Mouse (Mus musculus): ENCODE data around the gene Rnf223. TPM values are rescaled to one million over a fixed set of nuclear protein-coding genes. Genes with fewer than 3 reads are reported as not detected.

The Rnf223 gene
- polyA plus RNA-seq (2014; fragmentation: Nextera tagmentation; extraction: Ambion mirVana): 0.54 and 0.75 TPM in 2 replicates

DNA sequence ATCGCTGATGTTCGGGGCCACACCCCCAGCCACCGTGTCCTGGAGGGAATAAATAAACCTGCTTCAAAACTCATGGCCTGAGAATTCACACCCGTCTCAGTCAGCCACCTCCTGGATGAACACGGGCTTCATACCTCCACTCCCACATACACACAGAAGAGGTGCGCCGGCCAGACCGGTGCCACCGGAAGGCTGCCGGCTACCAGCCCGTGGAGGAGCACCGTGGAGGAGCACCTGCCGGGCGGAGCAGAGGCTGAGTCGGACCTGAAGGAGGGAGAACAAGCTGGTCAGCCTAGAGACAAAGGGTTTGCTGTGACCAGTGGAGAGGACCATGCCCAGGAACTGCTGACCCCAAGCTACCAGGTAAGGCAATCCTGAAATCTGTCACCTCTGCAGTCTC is at the start of gene Rnf223:
Gene Rnf223, plus strand, starts transcription at position 78 of the 400 bp plus-strand sequence.
- Histone ChIP-seq H3K36me3 (ENCODE audit: control insufficient read depth, insufficient read depth, low read length) (peaks cover 3% of the 10 kb centered on the region; the same call in 1 of the 2 replicates), H3K4me2 (no peak within 1 kb of the TSS), H3K4me3 (ENCODE audit: low read depth, low read length) (no peak within 1 kb of the TSS), H3K27ac (ENCODE audit: low read depth, low read length) (no peak within 1 kb of the TSS), H3K27me3 (ENCODE audit: control insufficient read depth, insufficient read depth, low read length) (no peaks in the 10 kb centered on the region), H3K9me3 (ENCODE audit: control insufficient read depth, low read length) (no peaks in the 10 kb centered on the region), H3K4me1 (ENCODE audit: control insufficient read depth, insufficient read depth, low read length) (no peaks in the 10 kb centered on the region), H3K9ac (ENCODE audit: low read length) (no peak within 1 kb of the TSS)
- no peak for DNase-seq (ENCODE audit: low spot score, missing footprints)
- 89% methylated on average over 15 of the region's 15 CpGs for WGBS
- ATAC-seq (ENCODE audit: low FRiP score): no peak

DNA sequence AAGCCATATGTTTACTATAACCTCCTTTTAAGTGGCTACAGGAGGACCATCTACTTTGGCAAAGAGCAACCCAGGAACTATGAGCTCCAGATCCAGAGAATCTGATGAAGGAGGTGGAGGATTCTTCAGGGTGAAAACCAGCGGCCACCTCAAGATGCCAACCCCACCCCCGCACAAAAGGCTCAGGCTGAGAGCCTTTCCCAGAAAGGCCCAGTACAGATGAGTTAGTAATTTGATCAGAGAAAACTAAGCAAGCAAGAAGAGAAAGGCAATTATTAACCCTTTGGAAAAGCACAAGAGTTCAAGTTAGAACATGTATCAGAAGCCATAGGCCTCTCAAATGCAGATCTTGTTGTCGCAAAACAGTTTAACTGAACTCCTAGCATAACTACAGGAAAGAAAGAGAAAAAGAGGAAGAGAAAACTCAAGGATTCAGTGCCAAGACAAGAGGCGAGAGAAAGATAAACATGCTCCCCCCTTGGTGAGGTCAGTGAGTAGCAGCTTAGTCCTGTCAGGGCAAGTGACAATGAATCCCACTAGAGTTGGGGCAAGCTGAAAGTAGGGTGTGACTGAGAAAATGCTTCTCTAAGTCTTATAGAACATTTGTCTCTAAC is 47.6 kb upstream of the Rnf223 start:
- Histone ChIP-seq H3K9ac (ENCODE audit: low read length) (no peak overlapping the region), H3K36me3 (ENCODE audit: control insufficient read depth, insufficient read depth, low read length) (no peaks in the 10 kb centered on the region), H3K4me2 (no peak overlapping the region), H3K9me3 (ENCODE audit: control insufficient read depth, low read length) (no peaks in the 10 kb centered on the region), H3K4me1 (ENCODE audit: control insufficient read depth, insufficient read depth, low read length) (peaks cover 3% of the 10 kb centered on the region), H3K4me3 (ENCODE audit: low read depth, low read length) (no peak overlapping the region), H3K27me3 (ENCODE audit: control insufficient read depth, insufficient read depth, low read length) (peaks cover 6% of the 10 kb centered on the region), H3K27ac (ENCODE audit: low read depth, low read length) (no peak overlapping the region)
- ATAC-seq (ENCODE audit: low FRiP score) (no peak), DNase-seq (ENCODE audit: low spot score, missing footprints) (peak; percentile 39)
- 67% methylated on average over 4 of the region's 4 CpGs for WGBS

DNA sequence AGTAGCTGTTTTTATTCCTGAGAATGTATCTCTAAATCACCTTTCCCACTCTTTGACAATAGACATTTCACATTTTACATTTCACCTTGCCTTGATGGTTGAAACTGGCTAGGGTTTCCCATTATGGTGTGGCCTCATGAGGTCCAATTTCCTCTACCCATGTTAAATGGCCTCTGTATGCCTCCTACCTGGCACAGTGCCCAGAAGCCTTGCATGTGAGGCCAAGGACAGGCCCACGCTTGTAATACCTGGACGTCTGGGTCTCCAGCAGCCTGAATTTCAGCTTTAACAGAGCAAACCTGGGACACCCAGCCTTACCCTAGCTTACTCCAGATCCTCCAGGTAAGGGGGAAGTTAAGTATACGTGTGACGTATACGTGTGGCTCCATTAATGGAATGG is 47.0 kb upstream of the Rnf223 start:
- Histone ChIP-seq H3K27ac (ENCODE audit: low read depth, low read length) (no peak overlapping the region), H3K27me3 (ENCODE audit: control insufficient read depth, insufficient read depth, low read length) (no peaks in the 10 kb centered on the region; the same call in 1 of the 2 replicates), H3K4me2 (no peak overlapping the region), H3K36me3 (ENCODE audit: control insufficient read depth, insufficient read depth, low read length) (no peaks in the 10 kb centered on the region), H3K4me3 (ENCODE audit: low read depth, low read length) (no peak overlapping the region), H3K9ac (ENCODE audit: low read length) (no peak overlapping the region), H3K4me1 (ENCODE audit: control insufficient read depth, insufficient read depth, low read length) (no peaks in the 10 kb centered on the region), H3K9me3 (ENCODE audit: control insufficient read depth, low read length) (no peaks in the 10 kb centered on the region)
- ATAC-seq (ENCODE audit: low FRiP score) (no peak), DNase-seq (ENCODE audit: low spot score, missing footprints) (no peak)
- 88% methylated on average over 5 of the region's 5 CpGs for WGBS

DNA sequence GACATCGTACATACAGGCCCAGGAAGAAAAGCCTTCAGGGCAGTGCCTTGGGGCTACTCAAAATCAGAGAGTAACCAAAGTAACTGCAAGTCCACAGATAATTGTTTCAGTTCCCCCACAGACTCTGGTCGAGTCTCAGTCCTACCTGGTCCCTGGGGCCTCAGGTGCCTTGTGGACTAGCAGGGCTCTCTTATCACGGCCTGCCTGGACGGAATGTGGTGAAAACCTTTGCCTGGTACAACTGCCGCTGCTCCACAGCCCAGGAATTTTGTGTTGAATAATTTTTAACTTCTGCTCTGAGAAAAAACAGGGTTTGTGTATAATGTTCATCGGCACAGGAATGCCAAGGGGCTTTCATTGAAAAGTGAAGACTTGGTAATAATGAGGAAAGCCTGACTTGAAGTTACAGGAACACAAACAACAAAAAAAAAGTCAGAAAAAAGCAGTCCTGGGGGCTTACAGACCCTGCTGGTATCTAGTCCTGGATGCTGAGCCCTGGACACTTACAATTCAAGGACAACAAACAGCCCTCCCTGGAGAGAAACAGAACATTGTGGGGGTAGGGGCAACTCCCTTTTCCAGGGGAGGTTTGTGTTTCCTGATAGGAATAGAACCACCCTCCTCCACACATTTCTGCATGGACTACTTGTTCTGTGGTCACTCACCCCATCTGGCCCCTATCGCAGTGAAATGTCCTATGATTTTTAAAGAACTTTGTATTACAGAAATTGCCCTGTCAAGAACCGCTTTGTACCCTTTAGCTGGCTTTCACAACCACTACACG is 46.0 kb upstream of the Rnf223 start:
- DNase-seq (ENCODE audit: low spot score, missing footprints): no peak
- Histone ChIP-seq H3K4me1 (ENCODE audit: control insufficient read depth, insufficient read depth, low read length) (no peaks in the 10 kb centered on the region), H3K27me3 (ENCODE audit: control insufficient read depth, insufficient read depth, low read length) (no peaks in the 10 kb centered on the region), H3K4me2 (no peak overlapping the region), H3K9me3 (ENCODE audit: control insufficient read depth, low read length) (no peaks in the 10 kb centered on the region), H3K27ac (ENCODE audit: low read depth, low read length) (no peak overlapping the region), H3K9ac (ENCODE audit: low read length) (no peak overlapping the region), H3K4me3 (ENCODE audit: low read depth, low read length) (no peak overlapping the region), H3K36me3 (ENCODE audit: control insufficient read depth, insufficient read depth, low read length) (no peaks in the 10 kb centered on the region)
- WGBS: 85% methylated on average over 9 of the region's 9 CpGs
- no peak for ATAC-seq (ENCODE audit: low FRiP score)

DNA sequence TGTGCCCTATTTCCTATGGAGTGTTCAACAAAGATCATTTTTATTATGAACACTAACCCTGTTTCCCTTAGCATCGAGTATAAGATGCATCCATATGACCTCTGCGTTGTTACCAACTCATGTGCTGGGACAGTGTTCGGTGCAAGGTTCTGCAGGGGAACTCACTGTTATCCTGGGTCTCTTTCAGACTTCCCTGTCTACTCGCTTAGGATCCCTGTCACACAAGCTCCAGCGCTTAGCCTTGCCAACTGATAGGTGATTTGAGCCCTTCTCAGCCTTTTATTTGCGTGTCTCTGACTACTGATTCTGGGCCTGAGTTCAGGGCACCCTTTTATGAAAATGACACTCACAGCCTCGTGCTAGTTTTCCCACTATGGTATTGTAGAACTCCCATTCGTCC is 45.1 kb upstream of the Rnf223 start:
- Histone ChIP-seq H3K9ac (ENCODE audit: low read length) (no peak overlapping the region), H3K36me3 (ENCODE audit: control insufficient read depth, insufficient read depth, low read length) (no peaks in the 10 kb centered on the region), H3K27ac (ENCODE audit: low read depth, low read length) (no peak overlapping the region), H3K4me1 (ENCODE audit: control insufficient read depth, insufficient read depth, low read length) (no peaks in the 10 kb centered on the region), H3K4me3 (ENCODE audit: low read depth, low read length) (no peak overlapping the region), H3K9me3 (ENCODE audit: control insufficient read depth, low read length) (no peaks in the 10 kb centered on the region), H3K4me2 (no peak overlapping the region), H3K27me3 (ENCODE audit: control insufficient read depth, insufficient read depth, low read length) (no peaks in the 10 kb centered on the region)
- DNase-seq (ENCODE audit: low spot score, missing footprints) (no peak), ATAC-seq (ENCODE audit: low FRiP score) (no peak)
- 84% methylated on average over 8 of the region's 8 CpGs for WGBS

DNA sequence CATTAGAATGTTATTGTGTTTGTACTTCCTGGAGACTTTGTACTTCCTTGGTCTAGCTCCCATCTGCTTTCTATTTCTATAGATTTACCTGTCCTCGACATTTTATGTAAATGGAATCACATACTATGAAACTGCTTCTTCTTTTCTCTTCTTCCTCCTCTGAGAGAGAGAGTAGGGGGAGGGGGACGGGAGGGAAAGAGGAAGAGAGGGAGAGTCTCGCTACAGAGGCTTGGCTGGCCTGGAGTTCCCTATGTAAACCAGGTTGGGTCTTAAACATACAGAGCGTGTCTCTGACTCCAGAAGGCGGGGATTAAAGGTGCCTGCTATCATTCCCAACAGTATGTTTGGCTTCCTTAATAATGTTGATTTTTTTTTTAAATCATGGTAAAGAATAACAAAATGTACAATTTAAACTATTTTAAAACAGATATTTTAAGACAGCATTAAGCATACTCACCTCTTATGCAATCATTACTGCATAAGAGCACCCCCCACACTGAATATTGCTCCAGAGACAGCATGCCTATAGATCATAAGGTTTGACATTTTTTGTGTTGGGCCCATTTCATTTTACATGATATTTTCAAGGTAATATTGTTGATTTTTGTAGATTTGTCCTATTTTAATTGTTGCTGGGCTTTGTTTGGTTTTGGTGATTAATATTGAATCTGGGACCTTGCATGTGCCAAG is 42.8 kb upstream of the Rnf223 start:
- DNase-seq (ENCODE audit: low spot score, missing footprints) (no peak), ATAC-seq (ENCODE audit: low FRiP score) (no peak)
- Histone ChIP-seq H3K4me3 (ENCODE audit: low read depth, low read length) (no peak overlapping the region), H3K9ac (ENCODE audit: low read length) (no peak overlapping the region), H3K9me3 (ENCODE audit: control insufficient read depth, low read length) (no peaks in the 10 kb centered on the region), H3K4me2 (no peak overlapping the region), H3K27me3 (ENCODE audit: control insufficient read depth, insufficient read depth, low read length) (no peaks in the 10 kb centered on the region), H3K27ac (ENCODE audit: low read depth, low read length) (no peak overlapping the region), H3K4me1 (ENCODE audit: control insufficient read depth, insufficient read depth, low read length) (no peaks in the 10 kb centered on the region), H3K36me3 (ENCODE audit: control insufficient read depth, insufficient read depth, low read length) (no peaks in the 10 kb centered on the region)
- 42% methylated on average over 5 of the region's 5 CpGs for WGBS

DNA sequence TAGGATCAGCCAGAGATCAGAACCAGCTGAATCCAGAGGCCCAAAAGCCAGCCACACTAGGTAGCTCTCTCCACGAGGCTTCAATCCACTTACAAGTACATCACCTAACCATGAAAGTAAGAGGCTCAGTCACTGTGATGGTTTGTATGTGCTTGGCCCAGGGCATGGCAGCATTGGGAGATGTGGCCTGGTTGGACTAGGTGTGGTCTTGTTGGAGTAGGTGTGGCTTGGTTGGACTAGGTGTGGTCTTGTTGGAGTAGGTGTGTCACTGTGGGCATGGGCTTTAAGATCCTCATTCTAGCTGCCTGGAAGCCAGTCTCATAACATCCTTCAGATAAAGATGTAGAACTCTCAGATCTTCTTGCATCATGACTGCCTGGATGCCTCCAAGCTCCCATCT is 39.1 kb upstream of the Rnf223 start:
- ATAC-seq (ENCODE audit: low FRiP score) (no peak), DNase-seq (ENCODE audit: low spot score, missing footprints) (no peak)
- no peaks in the 10 kb centered on the region for H3K9me3 ChIP-seq (ENCODE audit: control insufficient read depth, low read length)
- no peak overlapping the region for H3K4me2 ChIP-seq
- no peaks in the 10 kb centered on the region for H3K4me1 ChIP-seq (ENCODE audit: control insufficient read depth, insufficient read depth, low read length)
- no peaks in the 10 kb centered on the region for H3K27me3 ChIP-seq (ENCODE audit: control insufficient read depth, insufficient read depth, low read length)
- 43% methylated on average over 1 of the region's 1 CpGs for WGBS
- no peaks in the 10 kb centered on the region for H3K36me3 ChIP-seq (ENCODE audit: control insufficient read depth, insufficient read depth, low read length)
- no peak overlapping the region for H3K9ac ChIP-seq (ENCODE audit: low read length)
- no peak overlapping the region for H3K27ac ChIP-seq (ENCODE audit: low read depth, low read length)
- H3K4me3 ChIP-seq (ENCODE audit: low read depth, low read length): no peak overlapping the region

DNA sequence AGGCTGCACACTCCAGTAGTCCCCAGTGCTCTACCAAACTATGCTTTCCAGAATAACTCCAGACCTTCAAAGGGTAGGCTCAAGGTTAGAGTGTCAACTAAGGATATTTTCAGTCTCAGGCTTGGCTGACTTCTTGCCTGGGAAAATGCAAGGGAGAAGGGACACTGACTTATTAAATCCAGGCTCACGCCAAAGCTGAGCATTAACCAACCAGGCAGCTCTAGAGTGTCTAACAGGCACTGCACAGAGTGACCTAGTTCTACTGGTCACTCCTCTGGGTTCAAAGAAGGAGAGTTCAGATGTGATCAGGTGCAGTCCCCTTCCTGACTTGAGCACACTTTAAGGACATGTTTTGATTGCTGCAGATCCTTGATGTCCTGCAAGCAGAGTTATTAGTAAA is 37.5 kb upstream of the Rnf223 start:
- Histone ChIP-seq H3K27ac (ENCODE audit: low read depth, low read length) (no peak overlapping the region), H3K27me3 (ENCODE audit: control insufficient read depth, insufficient read depth, low read length) (no peaks in the 10 kb centered on the region), H3K4me2 (no peak overlapping the region), H3K9me3 (ENCODE audit: control insufficient read depth, low read length) (no peaks in the 10 kb centered on the region), H3K4me1 (ENCODE audit: control insufficient read depth, insufficient read depth, low read length) (no peaks in the 10 kb centered on the region), H3K4me3 (ENCODE audit: low read depth, low read length) (no peak overlapping the region), H3K9ac (ENCODE audit: low read length) (no peak overlapping the region), H3K36me3 (ENCODE audit: control insufficient read depth, insufficient read depth, low read length) (no peaks in the 10 kb centered on the region)
- ATAC-seq (ENCODE audit: low FRiP score) (no peak), DNase-seq (ENCODE audit: low spot score, missing footprints) (no peak)
- WGBS: 83% methylated on average over 1 of the region's 1 CpGs

DNA sequence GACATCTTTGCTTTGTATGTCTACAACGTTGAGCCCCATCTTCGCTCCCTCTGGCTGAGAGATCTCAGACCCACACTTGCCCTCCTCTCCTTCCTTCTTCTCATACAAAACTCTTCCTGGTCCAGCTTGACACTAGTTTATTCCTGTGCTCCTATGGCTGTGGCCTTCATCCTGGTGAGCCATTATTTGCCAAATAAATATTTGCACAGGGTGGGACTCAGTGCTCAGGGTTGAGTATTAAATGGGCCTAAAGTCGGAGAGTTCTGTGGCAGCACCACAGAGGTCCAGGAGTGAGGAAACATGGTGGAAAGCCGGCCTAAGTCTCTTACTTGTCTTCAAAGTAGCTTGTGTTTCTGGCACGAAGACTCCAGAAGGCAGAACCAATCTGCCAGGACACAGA is 36.6 kb upstream of the Rnf223 start:
- WGBS: 82% methylated on average over 5 of the region's 5 CpGs
- Histone ChIP-seq H3K4me1 (ENCODE audit: control insufficient read depth, insufficient read depth, low read length) (no peaks in the 10 kb centered on the region), H3K9ac (ENCODE audit: low read length) (no peak overlapping the region), H3K4me2 (no peak overlapping the region), H3K36me3 (ENCODE audit: control insufficient read depth, insufficient read depth, low read length) (no peaks in the 10 kb centered on the region), H3K9me3 (ENCODE audit: control insufficient read depth, low read length) (no peaks in the 10 kb centered on the region), H3K27ac (ENCODE audit: low read depth, low read length) (no peak overlapping the region), H3K4me3 (ENCODE audit: low read depth, low read length) (no peak overlapping the region), H3K27me3 (ENCODE audit: control insufficient read depth, insufficient read depth, low read length) (no peaks in the 10 kb centered on the region)
- DNase-seq (ENCODE audit: low spot score, missing footprints) (no peak), ATAC-seq (ENCODE audit: low FRiP score) (no peak)

Data from midbrain, embryonic 11.5 days (tissue).